In genomic region chr1:25462612-25463011, GRCm38 (mm10) we compare ENCODE assay signal across 27 mouse cellular contexts.
DNase-seq lines count a peak whose midpoint lies in the region; ATAC-seq lines count a peak whose summit lies in the region.
"Had no signal": no experiment of that assay in that cellular context is flagged by ENCODE, and none has a peak within 500 bp of the region (broad histone marks: within the 10 kb centered on the region; RNA-seq: fewer than 3 reads in every experiment).

No protein-coding gene starts in this region.

- H3K4me2 ChIP-seq in forebrain, embryonic 11.5 days (ENCODE audit: low read depth, low read length, severe bottlenecking), result no peak overlapping the region
- H3K4me2 ChIP-seq in forebrain, embryonic 16.5 days (ENCODE audit: low read length), result no peak overlapping the region
- no peak overlapping the region for H3K4me2 ChIP-seq in midbrain, embryonic 11.5 days
- H3K4me2 ChIP-seq in heart, embryonic 12.5 days, result no peak overlapping the region
- H3K4me2 ChIP-seq: embryonic facial prominence, embryonic 15.5 days; heart, embryonic 11.5 days; hindbrain, embryonic 15.5 days; kidney, embryonic 15.5 days; limb, embryonic 13.5 days; liver, embryonic 11.5 days; lung, embryonic 15.5 days had no signal

- H3K36me3 ChIP-seq in forebrain, embryonic 11.5 days (ENCODE audit: control insufficient read depth, insufficient read depth, low read length), result no peaks in the 10 kb centered on the region
- no peaks in the 10 kb centered on the region; the same call in 1 of the 2 replicates for H3K36me3 ChIP-seq in forebrain, embryonic 16.5 days (ENCODE audit: control insufficient read depth, insufficient read depth)
- no peaks in the 10 kb centered on the region for H3K36me3 ChIP-seq in midbrain, embryonic 11.5 days (ENCODE audit: control insufficient read depth, insufficient read depth, low read length)
- H3K36me3 ChIP-seq in midbrain, embryonic 10.5 days, result no peaks in the 10 kb centered on the region
- H3K36me3 ChIP-seq in heart, embryonic 12.5 days, result no peaks in the 10 kb centered on the region
- H3K36me3 ChIP-seq: embryonic facial prominence, embryonic 15.5 days; kidney, embryonic 15.5 days; limb, embryonic 13.5 days; lung, embryonic 15.5 days had no signal

- no peak overlapping the region for H3K9ac ChIP-seq in forebrain, embryonic 11.5 days (ENCODE audit: low read length)
- no peak overlapping the region for H3K9ac ChIP-seq in forebrain, embryonic 16.5 days (replicated peaks; ENCODE audit: low read depth, low read length)
- no peak overlapping the region for H3K9ac ChIP-seq in midbrain, embryonic 11.5 days (ENCODE audit: low read length)
- H3K9ac ChIP-seq in heart, embryonic 12.5 days, result no peak overlapping the region
- H3K9ac ChIP-seq: embryonic facial prominence, embryonic 15.5 days; hindbrain, embryonic 15.5 days; kidney, embryonic 15.5 days; limb, embryonic 13.5 days; lung, embryonic 15.5 days had no signal

- H3K4me3 ChIP-seq in forebrain, embryonic 11.5 days (ENCODE audit: low read depth, low read length), result no peak overlapping the region
- H3K4me3 ChIP-seq in forebrain, embryonic 16.5 days (replicated peaks; ENCODE audit: low read length), result no peak overlapping the region
- no peak overlapping the region for H3K4me3 ChIP-seq in midbrain, embryonic 11.5 days (ENCODE audit: low read depth, low read length)
- H3K4me3 ChIP-seq in midbrain, embryonic 10.5 days, result no peak overlapping the region
- H3K4me3 ChIP-seq in heart, embryonic 12.5 days, result no peak overlapping the region
- H3K4me3 ChIP-seq: embryonic facial prominence, embryonic 15.5 days; gastrocnemius, adult 2 months; hindbrain, embryonic 15.5 days; kidney, embryonic 15.5 days; limb, embryonic 13.5 days; lung, embryonic 15.5 days had no signal

- no peak overlapping the region for H3K27ac ChIP-seq in forebrain, embryonic 11.5 days (ENCODE audit: low read depth, low read length)
- no peak overlapping the region for H3K27ac ChIP-seq in forebrain, embryonic 16.5 days (ENCODE audit: low read length)
- H3K27ac ChIP-seq in midbrain, embryonic 11.5 days (ENCODE audit: low read depth, low read length), result no peak overlapping the region
- H3K27ac ChIP-seq in midbrain, embryonic 10.5 days (replicated peaks), result no peak overlapping the region
- no peak overlapping the region for H3K27ac ChIP-seq in heart, embryonic 12.5 days (ENCODE audit: poor library complexity, severe bottlenecking)
- H3K27ac ChIP-seq: embryonic facial prominence, embryonic 15.5 days; gastrocnemius, adult 2 months; hindbrain, embryonic 15.5 days; kidney, embryonic 15.5 days; limb, embryonic 13.5 days; lung, embryonic 15.5 days had no signal

- DNase-seq in forebrain, embryonic 11.5 days (ENCODE audit: low spot score), result no peak
- DNase-seq in midbrain, embryonic 11.5 days (ENCODE audit: low spot score, missing footprints), result no peak
- no peak for DNase-seq in midbrain, embryonic 10.5 days (ENCODE audit: low spot score)
- DNase-seq in R1 (ENCODE audit: low read depth, low spot score), result peak; percentile 9
- DNase-seq in hindlimb bud, embryonic 11.5 days (ENCODE audit: extremely low spot score, low read depth, low spot score), result peak; percentile 14
- no peak for DNase-seq in gastrocnemius, adult 18-20 months (ENCODE audit: low spot score)
- DNase-seq: adrenal gland, postnatal 25 days; cerebellum, adult 18-20 months; cerebellum, postnatal 25 days; gastrocnemius, adult 2 months; gastrocnemius, postnatal 36 days; heart, adult 18-20 months; heart, postnatal 4 days; kidney, adult 18-20 months; kidney, postnatal 25 days; right cerebral cortex, postnatal 25 days; thymus, postnatal 14 days had no signal

- no peaks in the 10 kb centered on the region for H3K9me3 ChIP-seq in forebrain, embryonic 11.5 days (ENCODE audit: control insufficient read depth, low read length)
- H3K9me3 ChIP-seq in forebrain, embryonic 16.5 days (ENCODE audit: control insufficient read depth, low read length), result no peaks in the 10 kb centered on the region
- H3K9me3 ChIP-seq in midbrain, embryonic 11.5 days (ENCODE audit: control insufficient read depth, low read length), result no peaks in the 10 kb centered on the region
- no peaks in the 10 kb centered on the region for H3K9me3 ChIP-seq in midbrain, embryonic 10.5 days (replicated peaks)
- no peaks in the 10 kb centered on the region for H3K9me3 ChIP-seq in heart, embryonic 12.5 days (replicated peaks)
- H3K9me3 ChIP-seq: embryonic facial prominence, embryonic 15.5 days; hindbrain, embryonic 15.5 days; kidney, embryonic 15.5 days; limb, embryonic 13.5 days; lung, embryonic 15.5 days had no signal

- no peaks in the 10 kb centered on the region for H3K27me3 ChIP-seq in forebrain, embryonic 11.5 days (ENCODE audit: control insufficient read depth, insufficient read depth, low read length)
- no peaks in the 10 kb centered on the region for H3K27me3 ChIP-seq in forebrain, embryonic 16.5 days (replicated peaks; ENCODE audit: control insufficient read depth, insufficient read depth, low read length)
- H3K27me3 ChIP-seq in midbrain, embryonic 11.5 days (ENCODE audit: control insufficient read depth, insufficient read depth, low read length), result no peaks in the 10 kb centered on the region
- H3K27me3 ChIP-seq in midbrain, embryonic 10.5 days (ENCODE audit: low read depth, poor library complexity, severe bottlenecking), result no peaks in the 10 kb centered on the region
- no peaks in the 10 kb centered on the region for H3K27me3 ChIP-seq in heart, embryonic 12.5 days (replicated peaks)
- H3K27me3 ChIP-seq: embryonic facial prominence, embryonic 15.5 days; hindbrain, embryonic 15.5 days; kidney, embryonic 15.5 days; limb, embryonic 13.5 days; lung, embryonic 15.5 days had no signal

- peak; percentile 53 for ATAC-seq in forebrain, embryonic 11.5 days (replicated peaks; ENCODE audit: low FRiP score)
- ATAC-seq in forebrain, embryonic 16.5 days, result no peak
- ATAC-seq in midbrain, embryonic 11.5 days (ENCODE audit: low FRiP score), result peak; percentile 55; the same call in 1 of the 2 replicates
- no peak for ATAC-seq in heart, embryonic 12.5 days (ENCODE audit: insufficient number of reproducible peaks, low FRiP score)
- ATAC-seq: Patski had no signal

- WGBS in forebrain, embryonic 11.5 days, result 39% methylated on average over 1 of the region's 1 CpGs
- WGBS in forebrain, embryonic 16.5 days, result 17% methylated on average over 1 of the region's 1 CpGs
- 31% methylated on average over 1 of the region's 1 CpGs for WGBS in midbrain, embryonic 11.5 days
- WGBS in midbrain, embryonic 10.5 days, result 54% methylated on average over 1 of the region's 1 CpGs
- 68% methylated on average over 1 of the region's 1 CpGs for WGBS in heart, embryonic 12.5 days

- H3K4me1 ChIP-seq in forebrain, embryonic 11.5 days (replicated peaks; ENCODE audit: control insufficient read depth, insufficient read depth, low read length), result no peaks in the 10 kb centered on the region
- no peaks in the 10 kb centered on the region for H3K4me1 ChIP-seq in forebrain, embryonic 16.5 days (replicated peaks; ENCODE audit: control insufficient read depth, insufficient read depth, low read length)
- H3K4me1 ChIP-seq in midbrain, embryonic 11.5 days (ENCODE audit: control insufficient read depth, insufficient read depth, low read length), result no peaks in the 10 kb centered on the region
- H3K4me1 ChIP-seq in midbrain, embryonic 10.5 days, result peaks cover 5% of the 10 kb centered on the region; the same call in 1 of the 2 replicates
- H3K4me1 ChIP-seq in heart, embryonic 12.5 days (replicated peaks), result no peaks in the 10 kb centered on the region
- H3K4me1 ChIP-seq: embryonic facial prominence, embryonic 15.5 days; hindbrain, embryonic 15.5 days; kidney, embryonic 15.5 days; limb, embryonic 13.5 days; lung, embryonic 15.5 days had no signal

Comparison
In these comparisons a context has a peak if more than half of its experiments do, and no peak if none do; other contexts are left out.
1. ATAC-seq: peak in forebrain, embryonic 11.5 days (single experiment) and midbrain, embryonic 11.5 days (single experiment); none in forebrain, embryonic 16.5 days (single experiment) and heart, embryonic 12.5 days (single experiment).
2. DNase-seq: peak in R1 (single experiment) and hindlimb bud, embryonic 11.5 days (single experiment); none in forebrain, embryonic 11.5 days (single experiment), midbrain, embryonic 11.5 days (single experiment), midbrain, embryonic 10.5 days (single experiment) and gastrocnemius, adult 18-20 months (single experiment).